Mouse (Mus musculus) liver, embryonic 11.5 days (tissue): ENCODE data around the gene Rnf25. TPM values are rescaled to one million over a fixed set of nuclear protein-coding genes. Genes with fewer than 3 reads are reported as not detected.

Experiments
- ATAC-seq: fragments of 200-750 bp; cut with Nextera tagmentation; replicated peaks from 2 replicates; pipeline ENCODE4 v1.8.0; 2017; ENCODE audit warnings: moderate number of reproducible peaks, mild to moderate bottlenecking, moderate TSS enrichment, moderate library complexity; ENCODE audit not compliant: low FRiP score
- DNase-seq: peaks from one replicate; pipeline ENCODE4 v3.0.0-alpha.2; 2017; ENCODE audit warnings: low spot score
- H3K27ac ChIP-seq: fragments of 300-500 bp; sonication (generic); 2 replicates; pipeline ENCODE4 v1.5.1; 2014; ENCODE audit warnings: mild to moderate bottlenecking, low read depth, low read length, control low read depth
- H3K27me3 ChIP-seq: fragments of 300-500 bp; sonication (generic); replicated peaks from 2 replicates; pipeline ENCODE4 v1.6.1; 2014; ENCODE audit warnings: low read length, mixed read lengths; ENCODE audit not compliant: control insufficient read depth, insufficient read depth
- H3K36me3 ChIP-seq: fragments of 300-500 bp; sonication (generic); 2 replicates; pipeline ENCODE4 v1.6.1; 2014; ENCODE audit warnings: mild to moderate bottlenecking, low read length, moderate library complexity, mixed read lengths; ENCODE audit not compliant: control insufficient read depth, insufficient read depth
- H3K4me1 ChIP-seq: fragments of 300-500 bp; sonication (generic); replicated peaks from 2 replicates; pipeline ENCODE4 v1.6.1; 2014; ENCODE audit warnings: low read length, mixed read lengths; ENCODE audit not compliant: control insufficient read depth, insufficient read depth
- H3K4me2 ChIP-seq: fragments of 300-500 bp; sonication (generic); 2 replicates; pipeline ENCODE4 v1.6.1; 2014; ENCODE audit warnings: mild to moderate bottlenecking, control low read depth, moderate library complexity
- H3K4me3 ChIP-seq: fragments of 300-500 bp; sonication (generic); 2 replicates; pipeline ENCODE4 v1.5.1; 2014; ENCODE audit warnings: low read depth, low read length, control low read depth
- H3K9ac ChIP-seq: fragments of 300-500 bp; sonication (generic); 2 replicates; pipeline ENCODE4 v1.6.1; 2014; ENCODE audit warnings: low read depth, low read length, control low read depth
- H3K9me3 ChIP-seq: fragments of 300-500 bp; sonication (generic); 2 replicates; pipeline ENCODE4 v1.6.1; 2016; ENCODE audit warnings: low read length, inconsistent platforms, mixed read lengths; ENCODE audit not compliant: control insufficient read depth
- WGBS: fragments of 180-500 bp; shearing (Covaris S2); extraction: QIAGEN DNeasy Blood & Tissue Kit; methylation state at CpG from one replicate; pipeline ENCODE4 v1.1.7; 2014; 5-methylcytosine and 5-hydroxymethylcytosine counted together
- polyA plus RNA-seq: library from polyadenylated mRNA; unstranded; fragments of >200 nt; fragmentation: Nextera tagmentation; extraction: Ambion mirVana; gene quantifications from 2 replicates; pipeline ENCODE4 v1.2.1, GENCODE M21; 2014

Rnf25 gene
- 6.0 and 8.1 TPM in 2 replicates for polyA plus RNA-seq

- Histone ChIP-seq H3K27me3 (no peaks in the 10 kb centered on the region), H3K9ac (peak within 1 kb of the TSS; percentile 75), H3K4me2 (peak within 1 kb of the TSS; percentile 81), H3K4me1 (peaks cover 2% of the 10 kb centered on the region; the same call in 1 of the 2 replicates), H3K4me3 (peak within 1 kb of the TSS; percentile 78), H3K36me3 (peaks cover 8% of the 10 kb centered on the region; the same call in 1 of the 2 replicates), H3K9me3 (no peaks in the 10 kb centered on the region), H3K27ac (no peak within 1 kb of the TSS)
- ATAC-seq (peak; percentile 84), DNase-seq (peak; percentile 78)
- 12% methylated on average over 25 of the region's 25 CpGs for WGBS
These were observed at the start of gene Rnf25, which contains the start of gene Stk36 for GRCm38 (mm10) chr1:74601267-74601962. TSS of gene Rnf25 (minus strand) at chr1:74601397. TSS of gene Stk36 (plus strand) at chr1:74601445.

GRCm38 (mm10) chr1:74643926-74644325 is 42.7 kb upstream of the Rnf25 start:
- H3K9ac ChIP-seq: no peak overlapping the region
- H3K27me3 ChIP-seq: no peaks in the 10 kb centered on the region
- H3K4me3 ChIP-seq: no peak overlapping the region
- H3K36me3 ChIP-seq: no peaks in the 10 kb centered on the region
- H3K4me1 ChIP-seq: no peaks in the 10 kb centered on the region
- H3K9me3 ChIP-seq: no peaks in the 10 kb centered on the region
- no peak overlapping the region for H3K4me2 ChIP-seq
- H3K27ac ChIP-seq: no peak overlapping the region
- DNase-seq (no peak), ATAC-seq (no peak)

GRCm38 (mm10) chr1:74643524-74643923 is 42.3 kb upstream of the Rnf25 start:
- H3K4me1 ChIP-seq: no peaks in the 10 kb centered on the region
- no peak overlapping the region for H3K27ac ChIP-seq
- DNase-seq: no peak
- no peaks in the 10 kb centered on the region for H3K9me3 ChIP-seq
- no peak for ATAC-seq
- no peaks in the 10 kb centered on the region for H3K36me3 ChIP-seq
- no peak overlapping the region for H3K4me3 ChIP-seq
- no peaks in the 10 kb centered on the region for H3K27me3 ChIP-seq
- no peak overlapping the region for H3K4me2 ChIP-seq
- no peak overlapping the region for H3K9ac ChIP-seq
- WGBS: 75% methylated on average over 2 of the region's 2 CpGs

GRCm38 (mm10) chr1:74632734-74633133 is 31.5 kb upstream of the Rnf25 start:
- Histone ChIP-seq H3K9me3 (no peaks in the 10 kb centered on the region), H3K4me3 (no peak overlapping the region), H3K4me1 (no peaks in the 10 kb centered on the region), H3K27ac (no peak overlapping the region), H3K27me3 (peaks cover 3% of the 10 kb centered on the region; the same call in 1 of the 2 replicates), H3K36me3 (no peaks in the 10 kb centered on the region), H3K9ac (no peak overlapping the region), H3K4me2 (no peak overlapping the region)
- ATAC-seq: no peak
- 67% methylated on average over 4 of the region's 4 CpGs for WGBS
- no peak for DNase-seq

- Histone ChIP-seq H3K27me3 (peaks cover 3% of the 10 kb centered on the region; the same call in 1 of the 2 replicates), H3K4me3 (no peak overlapping the region), H3K4me2 (no peak overlapping the region), H3K27ac (no peak overlapping the region), H3K36me3 (no peaks in the 10 kb centered on the region), H3K4me1 (no peaks in the 10 kb centered on the region), H3K9me3 (no peaks in the 10 kb centered on the region), H3K9ac (no peak overlapping the region)
- DNase-seq: no peak
- 53% methylated on average over 7 of the region's 7 CpGs for WGBS
- ATAC-seq: no peak
These were observed 26.8 kb upstream of the Rnf25 start for GRCm38 (mm10) chr1:74628001-74628400.

GRCm38 (mm10) chr1:74626076-74626475 is 24.9 kb upstream of the Rnf25 start:
- DNase-seq (no peak), ATAC-seq (no peak)
- Histone ChIP-seq H3K27me3 (no peaks in the 10 kb centered on the region), H3K9me3 (no peaks in the 10 kb centered on the region), H3K4me3 (no peak overlapping the region), H3K9ac (no peak overlapping the region), H3K4me1 (no peaks in the 10 kb centered on the region), H3K27ac (no peak overlapping the region), H3K36me3 (no peaks in the 10 kb centered on the region), H3K4me2 (no peak overlapping the region)
- WGBS: 81% methylated on average over 4 of the region's 4 CpGs

GRCm38 (mm10) chr1:74624183-74624582 is 23.0 kb upstream of the Rnf25 start:
- ATAC-seq (no peak), DNase-seq (no peak)
- Histone ChIP-seq H3K9me3 (no peaks in the 10 kb centered on the region), H3K9ac (no peak overlapping the region), H3K4me1 (no peaks in the 10 kb centered on the region), H3K27me3 (no peaks in the 10 kb centered on the region), H3K4me3 (no peak overlapping the region), H3K36me3 (no peaks in the 10 kb centered on the region), H3K4me2 (no peak overlapping the region), H3K27ac (no peak overlapping the region)
- 82% methylated on average over 1 of the region's 1 CpGs for WGBS

- WGBS: 9% methylated on average over 26 of the region's 26 CpGs
- H3K4me3 ChIP-seq: peak overlapping the region; percentile 78
- H3K36me3 ChIP-seq: peaks cover 8% of the 10 kb centered on the region; the same call in 1 of the 2 replicates
- H3K4me2 ChIP-seq: peak overlapping the region; percentile 81
- ATAC-seq: peak; percentile 54
- peaks cover 2% of the 10 kb centered on the region; the same call in 1 of the 2 replicates for H3K4me1 ChIP-seq
- H3K27me3 ChIP-seq: no peaks in the 10 kb centered on the region
- no peak for DNase-seq
- H3K27ac ChIP-seq: no peak overlapping the region
- no peaks in the 10 kb centered on the region for H3K9me3 ChIP-seq
- peak overlapping the region; percentile 75 for H3K9ac ChIP-seq
These were observed 513 bp downstream of the Rnf25 start for GRCm38 (mm10) chr1:74600501-74601266.
